Mouse (Mus musculus) gastrocnemius, postnatal 4 days (tissue): ENCODE results near the gene Hoxc11. TPM values are rescaled to one million over a fixed set of nuclear protein-coding genes. Genes with fewer than 3 reads are reported as not detected.

Experiments used
- DNase-seq, 2 experiments: peaks; one replicate each; pipeline ENCODE4 v3.0.0; 2021 to 2022; ENCODE audit warnings: low spot score in 2 of 2, mixed read lengths in 2 of 2
- long read RNA-seq, 2 experiments: library from polyadenylated mRNA; stranded (forward); transcript quantifications; one replicate each; pipeline ENCODE4 v2.0.0; 2021
- total RNA-seq, 2 experiments: library from RNA; stranded (reverse); gene quantifications; 2 replicates each; pipeline ENCODE4 v1.2.3; 2021

Gene Hoxc11
- 10 to 100 TPM; 11.0 to 12.0 TPM for total RNA-seq
- long read RNA-seq, experiment 1, partial matches to known transcripts = 0 of 1 reads
- long read RNA-seq, experiment 1, other reads (novel, unspliced or antisense) = 1 of 1 reads
- long read RNA-seq, experiment 2, partial matches to known transcripts = 2 of 2 reads
- long read RNA-seq, experiment 2, other reads (novel, unspliced or antisense) = 0 of 2 reads

DNA sequence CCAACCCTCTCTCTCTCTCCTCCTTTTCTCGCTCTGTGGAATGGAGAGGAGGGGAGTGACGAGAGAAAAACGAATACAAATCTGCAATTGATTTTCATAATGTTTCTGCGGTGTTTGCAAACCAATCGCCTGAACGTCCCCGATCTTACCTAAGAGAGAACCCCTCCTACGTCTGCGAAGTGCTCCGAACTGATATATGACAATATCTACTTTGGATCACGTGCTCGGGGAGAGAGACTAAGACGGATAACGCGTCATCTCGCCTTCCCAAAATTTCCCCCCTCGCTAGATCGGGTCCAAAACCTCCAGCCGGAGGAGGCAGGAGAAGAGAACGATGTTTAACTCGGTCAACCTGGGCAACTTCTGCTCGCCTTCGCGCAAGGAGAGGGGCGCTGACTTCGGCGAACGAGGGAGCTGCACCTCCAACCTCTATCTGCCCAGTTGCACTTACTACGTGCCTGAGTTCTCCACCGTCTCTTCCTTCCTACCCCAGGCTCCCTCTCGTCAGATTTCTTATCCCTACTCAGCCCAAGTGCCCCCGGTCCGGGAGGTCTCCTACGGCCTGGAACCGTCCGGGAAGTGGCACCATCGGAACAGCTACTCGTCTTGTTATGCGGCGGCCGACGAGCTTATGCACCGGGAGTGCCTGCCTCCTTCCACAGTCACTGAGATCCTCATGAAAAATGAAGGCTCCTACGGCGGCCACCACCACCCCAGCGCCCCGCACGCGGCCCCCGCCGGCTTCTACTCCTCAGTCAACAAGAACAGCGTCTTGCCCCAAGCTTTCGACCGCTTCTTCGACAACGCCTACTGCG is at the start of gene Hoxc11:
Hoxc11 (plus strand) TSS at position 236 of the 815 bp plus-strand sequence.
- no peak for DNase-seq

DNA sequence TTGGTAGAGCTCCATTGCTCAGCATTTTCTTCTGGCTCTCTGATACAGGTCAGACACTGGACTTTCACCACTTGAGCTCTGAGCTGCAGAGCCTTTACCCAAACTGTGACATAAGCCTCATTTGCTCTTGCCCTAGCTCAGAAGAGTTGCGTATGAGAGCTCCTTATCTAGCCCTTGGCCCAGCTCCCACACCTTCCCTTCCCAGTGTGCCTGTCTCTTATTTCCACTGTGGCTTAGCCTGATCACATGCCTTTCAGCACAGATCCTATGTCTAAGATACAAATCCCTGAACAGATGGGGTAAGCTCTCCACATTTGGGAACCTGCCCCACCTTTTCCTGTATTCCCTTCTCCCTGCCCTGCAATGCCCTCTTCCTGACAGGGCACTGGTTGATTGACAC is 49.3 kb upstream of the Hoxc11 start:
- DNase-seq = no peak

DNA sequence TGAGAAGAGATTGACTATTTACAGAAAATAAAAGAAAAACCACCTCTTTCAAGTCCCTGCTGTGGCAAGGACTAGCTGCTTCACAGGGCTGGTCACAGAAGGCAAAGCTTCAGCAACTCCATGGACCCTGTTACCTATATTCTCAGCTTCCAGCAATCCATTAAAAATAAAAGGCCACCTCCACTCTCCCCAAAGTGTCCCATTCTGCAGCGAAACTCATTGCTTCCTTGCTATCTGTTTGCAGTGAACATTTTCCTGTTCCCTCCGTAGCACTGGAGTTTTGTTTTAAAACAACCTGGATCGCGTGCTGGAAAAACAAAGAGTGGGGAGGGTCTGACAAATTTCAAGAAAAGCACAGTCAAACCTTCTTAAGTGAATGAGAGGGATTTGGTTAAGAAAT is 44.7 kb upstream of the Hoxc11 start:
- DNase-seq = no peak

DNA sequence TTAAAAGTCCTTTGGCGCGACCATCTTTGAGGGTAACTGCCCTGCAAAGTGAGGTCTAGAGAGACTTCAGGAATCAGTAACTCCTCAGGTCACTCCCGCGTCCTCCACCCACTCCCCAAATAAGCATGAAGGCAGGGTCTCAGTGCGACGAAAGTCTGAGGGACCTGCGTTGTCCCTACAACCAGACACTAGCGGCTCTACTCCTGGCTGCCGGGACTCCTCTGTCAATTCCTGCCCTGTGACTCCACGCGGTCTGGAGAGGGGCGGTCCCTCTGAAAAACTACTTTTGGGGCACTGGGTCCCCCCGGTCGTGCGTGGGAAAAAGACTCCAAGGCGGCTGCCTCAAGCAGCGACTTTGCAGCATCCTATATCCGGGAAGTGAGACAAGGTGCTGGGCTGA is 44.2 kb upstream of the Hoxc11 start:
- DNase-seq = no peak

DNA sequence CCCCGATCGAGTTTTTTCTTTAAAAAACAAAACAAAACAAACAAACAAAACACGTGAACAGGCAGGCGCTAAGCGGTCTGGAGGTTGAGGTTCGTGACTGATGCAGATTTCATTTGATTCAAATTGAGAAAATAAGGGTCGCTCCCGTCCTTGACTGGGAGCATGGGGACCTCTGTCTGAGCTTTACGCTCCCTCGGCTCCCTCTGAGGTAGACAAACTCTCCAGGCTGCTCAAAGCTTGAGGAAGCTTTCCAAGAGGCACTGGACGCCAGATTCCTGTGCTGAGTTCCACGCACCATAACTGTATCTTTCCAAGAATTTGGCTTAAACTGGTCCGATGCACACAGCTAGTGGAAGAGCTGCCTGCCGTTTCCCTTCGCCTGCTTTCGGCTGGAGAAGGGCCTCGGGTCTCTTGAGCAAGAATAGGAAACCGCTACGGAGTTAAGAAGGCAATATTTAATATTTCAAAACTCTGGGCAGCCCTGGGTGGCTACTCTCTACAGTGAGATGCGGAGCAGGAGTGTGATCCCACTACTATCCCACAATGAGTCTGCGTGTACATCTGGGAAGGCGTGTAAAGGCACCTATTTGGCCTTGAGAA is 43.6 kb upstream of the Hoxc11 start:
- DNase-seq = no peak

DNA sequence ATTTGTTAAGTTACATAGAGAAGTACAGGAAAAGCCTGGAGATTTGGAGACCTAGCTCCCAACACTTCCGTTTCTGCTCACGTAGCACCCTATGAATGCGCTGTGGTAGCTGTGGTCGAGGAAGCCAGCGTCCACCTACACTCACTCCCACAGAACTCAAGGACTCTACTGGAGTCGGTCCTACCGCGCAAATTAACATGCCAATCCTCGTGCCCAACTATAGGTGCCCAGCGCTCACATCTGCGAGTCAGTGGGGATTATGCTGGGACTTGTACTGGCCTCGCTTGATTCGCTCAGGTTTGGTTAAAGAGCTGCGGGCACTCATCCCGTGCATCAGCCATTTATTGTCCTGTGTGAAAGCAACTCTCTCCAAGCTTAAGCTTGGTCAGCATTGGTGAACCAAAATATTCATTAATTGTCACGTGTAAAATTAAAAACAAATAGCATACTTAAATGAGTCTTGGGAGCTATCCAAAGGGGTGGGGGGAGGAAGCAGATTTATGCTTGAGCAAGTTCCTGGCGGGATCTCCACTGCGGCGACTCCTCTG is 41.1 kb upstream of the Hoxc11 start:
- DNase-seq = no peak

DNA sequence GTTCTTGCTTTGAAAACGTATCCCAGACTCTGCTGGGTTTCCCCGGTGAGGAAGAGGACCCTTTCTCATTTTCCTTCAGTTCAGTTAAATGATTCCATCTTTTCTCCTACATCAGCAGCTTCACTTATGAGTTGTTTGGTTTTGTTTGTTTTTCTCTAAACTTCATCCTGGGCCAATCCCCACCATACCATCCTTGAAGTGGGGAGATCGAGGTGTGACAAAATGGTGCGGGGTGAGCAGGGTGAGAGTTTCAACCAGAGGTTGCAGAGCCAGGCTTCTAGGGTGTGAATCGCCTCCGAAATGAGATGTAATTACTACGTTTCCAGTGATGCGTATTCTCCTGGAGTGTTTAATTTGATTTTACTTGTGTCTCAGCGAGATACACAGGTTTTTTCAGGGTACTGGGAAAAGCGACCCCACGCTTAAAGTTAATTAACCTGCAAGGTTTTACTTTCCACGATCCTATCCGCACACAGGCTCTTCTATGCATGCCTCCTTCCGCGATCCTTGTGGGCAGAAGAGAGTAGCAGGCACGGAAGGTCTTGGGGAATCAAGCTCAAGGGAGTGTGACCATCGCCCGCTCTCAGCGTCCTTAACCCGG is 36.2 kb upstream of the Hoxc11 start:
- no peak for DNase-seq

DNA sequence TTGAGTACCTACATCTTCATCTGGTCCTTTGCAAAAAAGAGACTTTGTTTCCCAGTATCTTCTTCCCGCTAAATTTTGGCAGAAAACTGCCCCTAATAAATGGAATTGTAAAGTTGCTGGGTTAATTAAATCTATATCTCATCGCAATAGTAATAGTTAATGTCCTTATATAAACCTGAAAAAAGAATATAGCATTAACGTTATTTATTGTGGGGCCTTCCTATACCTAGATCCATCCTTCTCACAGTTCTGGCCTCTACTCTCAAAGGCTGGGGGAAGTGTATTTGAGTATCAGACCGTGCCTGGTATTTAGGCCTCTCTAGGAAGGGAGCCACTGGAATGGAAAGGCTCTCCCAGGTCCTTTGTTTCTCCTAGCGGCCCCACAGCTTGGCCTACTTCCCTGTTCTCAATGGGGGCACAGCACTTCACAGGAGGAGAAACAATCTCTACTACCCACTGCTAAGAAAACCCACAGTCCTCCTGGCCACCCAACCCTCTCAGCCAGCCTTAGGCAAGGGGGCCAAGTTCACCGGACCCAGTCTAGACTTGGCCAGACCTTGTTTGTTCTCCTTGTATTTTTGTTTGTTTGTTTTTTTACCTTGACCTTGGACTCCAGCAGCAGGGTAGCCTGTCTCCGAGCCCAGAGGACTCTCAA is 35.5 kb upstream of the Hoxc11 start:
- DNase-seq = no peak

DNA sequence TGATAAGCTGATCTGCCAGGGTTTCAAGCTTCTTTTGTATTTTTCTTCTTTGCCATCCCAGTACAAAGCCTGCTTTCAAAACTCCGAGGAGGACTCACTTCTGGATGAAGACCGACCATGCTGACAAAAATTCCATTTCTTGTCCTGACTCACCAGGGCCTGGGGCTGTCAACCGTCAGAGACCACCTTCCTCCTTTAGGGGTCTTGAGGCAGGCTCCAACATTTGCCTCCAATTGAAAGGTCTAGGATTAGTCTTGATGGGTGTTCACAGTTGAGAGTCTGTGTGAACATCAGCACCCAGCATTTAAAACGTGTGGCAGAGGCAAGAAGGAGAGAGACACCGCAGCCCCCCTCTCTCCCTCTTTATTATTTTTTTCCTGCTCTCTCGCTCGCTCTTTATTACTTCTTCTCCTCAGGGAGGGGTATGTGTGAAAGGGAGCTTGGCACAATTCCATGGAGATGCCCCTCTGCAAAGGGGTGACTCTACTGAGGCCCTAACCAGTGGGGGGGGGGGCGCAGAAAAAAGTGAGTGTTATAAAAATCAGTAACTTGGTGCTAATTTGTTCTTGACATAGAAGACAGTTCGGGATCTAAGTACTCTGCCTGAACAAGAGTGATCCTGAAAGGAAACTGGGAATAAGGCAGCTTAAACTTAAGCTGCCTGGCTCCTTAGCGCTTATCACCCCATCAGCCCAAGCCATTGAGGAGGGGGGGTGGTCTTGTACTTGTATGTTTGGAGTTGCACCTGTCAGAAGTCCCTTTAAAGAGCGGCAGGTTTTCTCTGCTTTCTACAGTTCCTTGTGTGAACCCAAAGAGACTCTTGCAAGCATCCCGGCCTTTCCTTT is 34.7 kb upstream of the Hoxc11 start:
- DNase-seq = no peak

DNA sequence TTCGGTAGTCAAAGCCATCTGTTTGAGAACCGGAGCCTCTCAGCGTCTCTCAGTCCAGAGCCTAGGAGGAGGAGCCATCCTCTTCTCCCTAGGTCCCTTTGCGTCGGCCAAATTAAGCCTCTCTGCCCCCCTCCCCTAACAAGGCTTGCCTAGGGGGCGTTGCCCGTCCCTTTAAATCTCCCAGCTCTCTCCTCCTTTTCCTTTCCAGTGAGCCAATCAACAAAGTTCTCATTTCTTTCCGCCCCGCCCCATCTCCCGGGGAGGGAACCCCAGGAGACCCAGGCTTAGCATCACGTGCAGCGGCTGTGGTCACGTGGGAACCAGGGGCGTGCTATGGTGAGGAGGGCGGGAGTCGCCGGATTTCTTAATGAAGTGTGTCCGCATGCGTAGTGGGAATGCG is 33.6 kb upstream of the Hoxc11 start:
- peak; percentile 54 to 70 for DNase-seq

DNA sequence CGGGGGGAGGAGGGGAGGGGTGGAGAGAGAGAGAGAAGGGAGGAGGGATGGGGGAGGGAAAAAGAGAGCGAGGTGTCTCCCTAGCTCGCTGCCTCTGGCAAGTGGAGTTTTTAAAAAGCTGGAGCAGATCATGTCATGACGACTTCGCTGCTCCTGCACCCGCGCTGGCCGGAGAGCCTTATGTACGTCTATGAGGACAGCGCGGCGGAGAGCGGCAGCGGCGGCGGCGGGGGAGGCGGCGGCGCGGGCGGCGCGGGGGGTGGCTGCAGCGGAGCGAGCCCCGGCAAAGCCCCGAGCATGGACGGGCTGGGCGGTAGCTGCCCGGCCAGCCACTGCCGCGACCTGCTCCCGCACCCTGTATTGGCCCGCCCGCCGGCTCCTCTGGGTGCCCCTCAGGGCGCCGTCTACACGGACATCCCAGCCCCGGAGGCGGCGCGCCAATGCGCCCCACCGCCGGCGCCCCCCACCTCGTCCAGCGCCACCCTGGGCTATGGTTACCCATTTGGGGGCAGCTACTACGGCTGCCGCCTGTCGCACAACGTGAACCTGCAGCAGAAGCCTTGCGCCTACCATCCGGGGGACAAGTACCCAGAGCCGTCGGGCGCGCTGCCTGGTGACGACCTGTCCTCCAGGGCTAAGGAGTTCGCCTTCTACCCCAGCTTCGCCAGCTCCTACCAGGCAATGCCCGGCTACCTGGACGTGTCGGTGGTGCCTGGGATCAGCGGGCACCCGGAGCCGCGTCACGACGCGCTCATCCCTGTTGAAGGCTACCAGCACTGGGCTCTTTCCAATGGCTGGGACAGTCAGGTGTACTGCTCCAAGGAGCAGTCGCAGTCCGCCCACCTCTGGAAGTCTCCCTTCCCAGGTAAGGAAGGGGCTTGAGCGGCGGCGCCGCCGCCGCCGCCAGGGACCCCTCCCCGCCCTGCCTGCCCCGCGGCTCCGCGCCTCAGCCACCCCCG is 32.9 kb upstream of the Hoxc11 start, which contains the start of gene Hoxc13:
Hoxc13 (plus strand) TSS at position 51 of the 959 bp plus-strand sequence.
- no peak for DNase-seq

DNA sequence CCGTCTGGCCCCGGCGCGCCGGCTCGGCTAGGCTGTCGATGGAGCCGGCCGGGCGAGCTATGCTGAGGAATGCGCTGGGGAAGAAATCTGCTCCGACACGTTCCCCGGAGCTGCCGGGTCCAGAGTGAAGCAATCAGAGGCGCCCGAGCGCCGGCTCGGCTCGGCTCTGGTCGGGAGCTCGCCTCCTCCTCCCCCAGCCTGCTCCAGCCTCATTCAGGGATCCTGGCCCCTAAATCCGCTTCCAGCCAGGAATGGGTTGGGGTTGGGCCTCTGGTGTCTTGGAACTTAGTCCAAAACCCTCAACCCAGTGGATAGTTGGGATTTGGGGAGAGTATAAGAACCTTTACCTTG is 32.2 kb upstream of the Hoxc11 start:
- DNase-seq = peak in 1 of 2 experiments; percentile 62

DNA sequence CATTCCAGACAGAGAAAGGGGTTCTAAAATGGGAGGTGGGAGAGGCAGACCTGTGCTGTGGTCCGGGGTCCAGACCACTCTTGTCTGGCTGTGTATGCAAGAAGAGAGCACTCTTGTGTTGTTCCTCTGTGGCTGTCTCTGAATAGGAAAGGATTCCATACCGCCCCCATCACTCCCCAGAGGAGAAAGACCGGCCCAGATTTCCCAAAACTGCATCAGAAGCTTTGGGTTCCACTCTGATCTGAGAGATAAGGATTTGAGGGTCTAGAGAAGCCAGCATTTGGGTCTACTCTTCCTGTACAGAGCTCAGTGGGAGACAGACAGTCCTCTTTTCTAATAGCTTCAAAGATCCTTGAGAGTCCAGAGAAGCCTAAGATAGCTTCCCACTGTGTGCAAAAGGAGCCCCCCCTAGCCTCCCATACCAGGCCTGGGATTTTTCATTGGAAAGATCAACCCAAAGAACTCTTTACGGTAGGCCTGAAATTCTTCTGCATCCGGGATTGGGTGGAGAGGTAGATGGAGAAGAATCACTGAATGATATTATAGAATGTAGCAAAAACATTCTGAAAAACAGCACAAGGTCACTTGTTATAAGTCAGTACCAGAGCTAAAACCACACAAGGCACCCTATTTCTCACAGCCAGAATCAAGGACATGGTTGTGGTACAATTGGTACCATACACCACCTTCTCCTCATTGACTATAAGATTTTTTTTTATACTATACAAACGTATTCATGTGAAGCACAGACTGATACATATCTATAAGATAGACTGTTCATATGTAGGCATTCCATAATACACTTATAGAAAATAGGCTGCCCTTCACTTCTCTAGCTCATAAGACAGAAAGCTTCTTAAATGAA is 31.4 kb upstream of the Hoxc11 start:
- DNase-seq = no peak

DNA sequence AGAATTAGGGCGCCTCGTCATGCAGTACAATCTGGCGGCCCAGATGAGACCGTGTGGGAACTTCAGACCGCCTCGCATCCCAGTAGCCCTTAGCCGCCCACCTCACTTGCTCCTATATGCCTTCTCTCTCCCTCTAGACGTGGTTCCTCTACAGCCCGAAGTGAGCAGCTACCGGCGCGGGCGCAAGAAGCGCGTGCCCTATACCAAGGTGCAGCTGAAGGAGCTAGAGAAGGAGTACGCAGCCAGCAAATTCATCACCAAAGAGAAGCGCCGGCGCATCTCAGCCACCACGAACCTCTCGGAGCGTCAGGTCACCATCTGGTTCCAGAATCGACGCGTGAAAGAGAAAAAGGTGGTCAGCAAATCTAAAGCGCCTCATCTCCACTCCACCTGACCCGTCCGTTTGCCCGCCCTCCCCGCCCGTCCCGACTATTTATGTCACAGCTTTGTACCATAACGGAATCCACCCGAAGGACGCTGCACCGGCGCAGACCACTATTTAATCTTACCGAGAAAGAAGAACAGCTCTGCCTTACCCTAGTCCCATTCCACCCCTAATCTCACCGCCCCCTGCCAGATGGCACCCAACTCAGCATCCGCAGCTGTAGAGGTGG is 27.1 kb upstream of the Hoxc11 start:
- no peak for DNase-seq

DNA sequence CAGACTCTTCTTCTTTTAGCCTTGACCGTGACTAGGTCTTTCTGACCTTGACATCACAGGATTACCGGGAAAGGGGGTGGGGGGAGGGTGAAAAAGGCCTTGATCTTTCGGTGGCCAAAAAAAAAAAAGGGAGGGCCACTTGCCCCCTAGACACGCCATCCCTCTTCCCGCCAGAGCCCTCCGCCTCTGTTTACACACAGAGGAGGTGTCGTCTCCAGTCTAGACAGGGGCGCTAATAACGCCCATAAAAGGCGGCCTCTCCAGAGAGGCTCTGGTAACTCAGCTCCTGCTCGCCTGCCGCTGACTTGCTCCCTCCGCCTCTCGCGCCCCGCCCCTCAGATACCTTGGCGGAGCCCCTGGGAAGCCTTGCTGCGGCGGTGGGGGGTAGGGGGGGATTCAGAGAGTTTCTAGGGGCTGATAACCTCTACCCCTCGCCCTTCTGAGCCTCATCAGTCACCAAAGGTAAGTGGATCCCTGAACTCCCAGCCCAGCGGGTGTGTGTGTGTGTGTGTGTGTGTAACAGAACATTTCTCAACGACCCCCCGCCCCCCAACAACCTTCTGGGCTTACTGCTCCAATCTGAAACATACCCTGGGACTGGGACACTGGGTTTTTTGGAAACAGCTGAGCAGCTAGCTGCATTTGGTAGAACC is 22.4 kb upstream of the Hoxc11 start:
- no peak for DNase-seq

DNA sequence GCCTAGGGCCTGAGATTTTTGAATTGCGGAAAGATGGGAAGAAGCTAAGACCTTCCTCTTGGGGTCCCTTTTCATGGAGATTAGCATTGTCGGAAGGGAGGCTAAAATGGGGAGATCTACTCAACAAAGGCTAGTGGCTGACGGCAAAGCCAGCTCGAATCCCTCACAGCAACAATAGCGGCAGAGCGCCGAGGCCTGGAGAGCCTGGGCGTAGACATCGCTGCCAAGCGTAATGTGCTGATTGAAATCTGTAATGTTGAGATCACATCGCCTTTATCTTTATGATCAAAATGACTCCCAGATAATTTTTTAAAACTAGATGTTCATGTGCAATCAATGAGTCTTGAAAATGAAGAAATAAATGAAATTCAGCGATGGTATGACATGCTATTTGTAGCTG is 19.8 kb upstream of the Hoxc11 start:
- no peak for DNase-seq

DNA sequence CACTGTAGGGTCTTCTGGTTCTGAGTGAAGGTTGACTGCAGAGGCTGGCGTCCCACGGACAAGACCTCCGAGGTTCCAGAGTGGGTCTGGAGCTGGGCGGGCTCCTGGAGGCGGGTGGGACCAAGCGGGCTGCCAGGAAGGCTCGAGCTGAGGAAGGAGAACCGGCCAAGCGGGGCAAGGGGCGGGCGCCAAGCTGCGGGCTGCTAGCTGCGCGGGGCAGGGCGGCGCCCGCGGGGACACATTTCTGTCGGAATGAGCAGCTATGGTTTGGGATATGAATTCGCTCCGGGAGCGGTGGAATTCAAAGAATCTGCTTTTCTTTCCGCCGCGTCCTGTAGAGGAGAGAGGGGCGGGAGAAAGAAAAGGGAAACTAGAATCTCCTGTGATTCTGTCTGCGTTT is 19.3 kb upstream of the Hoxc11 start:
- DNase-seq = no peak
